Mouse (Mus musculus) layer of hippocampus, adult 11-12 months (tissue): ENCODE data around the gene Cmas.

Experiments used
- DNase-seq: peaks from one replicate; pipeline ENCODE4 v3.0.0; 2022; ENCODE audit warnings: low spot score

The Cmas gene

DNA sequence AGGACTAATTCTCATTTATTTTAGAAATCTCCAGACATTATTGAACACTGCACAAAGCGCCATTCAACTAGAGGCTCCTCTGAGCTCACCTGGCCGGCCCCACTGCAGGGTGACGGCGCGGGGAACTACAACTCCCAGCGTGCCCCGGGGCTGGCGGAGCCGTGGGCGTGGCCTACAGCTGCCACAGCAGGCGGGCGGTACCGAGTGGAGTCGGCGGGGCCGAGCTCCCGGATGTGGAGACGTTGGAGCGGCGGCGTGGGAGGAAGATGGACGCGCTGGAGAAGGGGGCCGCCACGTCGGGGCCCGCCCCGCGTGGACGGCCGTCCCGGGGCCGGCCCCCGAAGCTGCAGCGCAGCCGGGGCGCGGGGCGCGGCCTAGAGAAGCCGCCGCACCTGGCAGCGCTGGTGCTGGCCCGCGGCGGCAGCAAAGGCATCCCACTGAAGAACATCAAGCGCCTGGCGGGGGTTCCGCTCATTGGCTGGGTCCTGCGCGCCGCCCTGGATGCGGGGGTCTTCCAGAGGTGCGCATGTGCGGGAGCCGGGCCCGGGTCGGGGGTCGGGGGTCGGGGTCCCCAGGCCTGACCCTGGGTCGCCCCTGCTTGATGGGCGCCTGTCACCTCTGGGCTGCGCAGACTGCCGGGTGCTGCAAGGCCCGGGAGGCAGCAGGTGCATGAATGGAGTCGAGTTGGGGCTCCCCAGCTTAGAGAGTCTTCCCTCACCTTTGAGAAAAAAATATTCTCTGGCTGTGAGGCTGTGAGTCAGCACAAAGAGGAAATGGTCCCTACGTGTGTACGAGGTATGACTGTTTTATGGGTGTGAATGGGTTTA is at the start of gene Cmas:
Gene Cmas, plus strand, starts transcription at position 180 of the 827 bp plus-strand sequence.
- peak; percentile 93 for DNase-seq

DNA sequence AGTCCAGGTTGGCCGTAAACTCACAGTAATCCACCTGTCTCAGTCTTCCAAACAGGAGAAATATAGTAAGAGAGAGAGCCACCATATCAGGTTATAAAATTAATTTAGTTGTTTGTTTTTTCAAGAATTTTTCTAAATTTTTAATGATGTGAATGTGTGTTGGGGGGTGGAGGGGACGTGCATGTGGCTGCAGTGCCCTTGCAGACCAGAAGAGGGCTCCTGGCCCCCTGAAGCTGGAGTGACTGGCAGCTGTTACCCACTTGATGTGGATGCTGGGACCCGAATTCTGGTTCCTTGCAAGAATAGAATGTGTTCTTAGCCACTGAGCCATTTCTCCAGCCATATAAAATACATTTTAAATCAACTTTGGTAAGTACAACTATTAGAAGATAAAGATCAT is 49.8 kb upstream of the Cmas start:
- DNase-seq: no peak

DNA sequence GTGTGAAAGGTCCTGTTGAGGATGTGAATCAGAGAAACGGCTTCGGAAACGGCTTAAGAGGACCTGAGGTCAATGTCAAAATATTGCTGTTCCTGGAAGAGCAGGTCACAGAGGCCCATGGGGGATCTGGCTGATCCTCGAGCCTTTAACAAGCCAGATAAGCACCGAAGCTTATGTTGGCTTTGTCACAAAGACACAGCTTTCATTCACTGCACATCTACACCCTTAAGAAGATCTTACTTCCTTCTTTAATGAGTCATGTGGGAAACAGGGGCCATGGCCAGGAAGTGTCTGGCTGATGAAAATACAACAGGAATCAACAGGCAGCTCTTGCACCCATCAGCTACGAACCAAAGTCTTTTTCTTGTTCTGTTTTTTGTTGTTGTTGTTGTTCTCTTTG is 48.1 kb upstream of the Cmas start:
- DNase-seq: no peak

DNA sequence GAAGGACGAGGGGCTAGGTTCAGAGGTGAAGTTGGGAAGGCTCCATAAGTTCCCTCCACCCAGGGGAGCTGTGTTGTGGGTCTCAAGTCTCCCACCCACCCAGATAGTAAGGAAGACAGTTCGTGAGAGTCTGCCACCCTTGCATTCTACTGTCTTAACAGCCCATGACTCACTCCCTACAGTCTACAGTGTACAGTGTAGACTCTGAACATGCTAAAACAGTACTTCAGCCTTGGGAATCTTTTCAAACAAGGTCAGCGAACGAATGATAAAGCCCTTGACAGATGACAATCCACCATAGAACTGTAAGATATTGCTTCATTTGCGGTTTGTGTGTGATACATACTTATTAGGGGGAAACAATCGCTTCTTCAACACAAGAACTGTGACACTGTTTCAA is 45.8 kb upstream of the Cmas start:
- no peak for DNase-seq

DNA sequence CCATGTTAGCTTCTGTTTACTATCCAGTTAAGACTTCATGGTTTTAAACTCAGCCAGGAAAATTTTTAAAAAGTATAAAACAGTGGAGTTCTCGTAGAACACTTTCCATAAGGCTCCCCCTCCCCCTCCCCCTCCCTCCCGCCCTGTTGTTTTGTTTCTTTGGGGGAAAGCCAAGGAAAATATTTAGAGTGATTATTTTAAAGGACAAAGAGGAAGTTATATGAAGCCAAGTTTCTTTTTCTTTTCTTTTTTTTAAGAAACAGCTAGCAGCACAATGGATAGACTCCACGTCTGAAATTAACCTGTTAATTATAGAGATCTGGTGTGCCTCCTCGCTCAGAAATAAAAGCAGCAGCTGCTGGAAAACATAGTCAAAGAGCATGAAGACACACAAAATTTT is 45.4 kb upstream of the Cmas start:
- DNase-seq: no peak

DNA sequence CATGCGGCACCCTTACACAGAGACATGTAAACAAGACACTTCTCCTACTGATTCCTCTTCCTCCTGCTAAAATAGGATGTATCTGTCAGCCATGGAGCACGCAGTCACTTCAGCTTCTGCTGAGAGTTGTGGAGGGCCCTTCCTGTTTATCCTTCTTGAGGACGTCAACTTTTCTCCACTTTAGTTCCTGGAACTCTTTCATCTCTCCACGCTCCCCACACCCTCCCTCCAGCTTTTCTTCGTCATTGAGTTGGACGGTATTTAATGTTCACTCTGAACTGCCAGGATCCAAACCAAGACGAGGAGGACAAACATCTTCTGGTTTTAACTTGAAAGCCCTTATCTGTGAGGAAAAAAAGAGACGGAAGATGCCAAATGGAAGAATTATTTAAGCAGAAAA is 41.5 kb upstream of the Cmas start:
- no peak for DNase-seq

DNA sequence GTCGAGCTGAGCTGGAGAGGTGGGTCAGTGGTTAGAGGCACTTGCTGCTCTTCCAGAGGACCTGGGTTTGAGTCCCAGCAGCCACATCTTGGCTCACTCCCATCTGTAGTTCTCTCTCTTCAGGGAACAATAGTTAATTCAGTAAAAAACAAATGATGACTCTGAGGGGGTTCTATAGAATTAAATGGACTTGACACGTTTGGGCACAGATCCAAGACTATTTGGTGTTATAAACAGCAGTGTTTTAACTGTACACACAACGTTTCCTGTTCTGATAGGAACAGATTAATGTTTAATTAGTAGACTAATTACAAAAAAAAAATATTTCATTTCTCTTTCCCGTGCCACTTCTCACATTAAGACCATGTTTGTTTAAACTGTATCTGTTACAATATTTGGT is 39.3 kb upstream of the Cmas start:
- no peak for DNase-seq

DNA sequence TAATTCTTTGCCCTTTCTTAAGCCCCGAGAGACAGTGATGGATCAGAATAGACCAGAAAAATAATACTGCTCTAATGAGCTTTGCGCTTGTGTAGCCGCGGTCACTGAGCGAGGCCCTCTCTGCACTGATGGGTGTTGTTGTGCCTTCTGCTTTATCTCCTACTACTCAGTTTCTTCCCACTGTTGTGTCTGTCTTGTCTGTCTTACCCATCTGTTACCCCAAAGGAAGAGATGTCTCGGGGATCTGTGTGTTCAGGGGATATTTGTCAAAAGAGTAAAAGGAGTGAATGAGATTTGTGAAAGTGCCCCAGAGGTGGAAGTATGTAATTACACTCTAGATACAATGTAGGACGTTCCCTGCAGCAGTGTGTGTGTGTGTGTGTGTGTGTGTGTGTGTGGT is 38.3 kb upstream of the Cmas start:
- DNase-seq: no peak

DNA sequence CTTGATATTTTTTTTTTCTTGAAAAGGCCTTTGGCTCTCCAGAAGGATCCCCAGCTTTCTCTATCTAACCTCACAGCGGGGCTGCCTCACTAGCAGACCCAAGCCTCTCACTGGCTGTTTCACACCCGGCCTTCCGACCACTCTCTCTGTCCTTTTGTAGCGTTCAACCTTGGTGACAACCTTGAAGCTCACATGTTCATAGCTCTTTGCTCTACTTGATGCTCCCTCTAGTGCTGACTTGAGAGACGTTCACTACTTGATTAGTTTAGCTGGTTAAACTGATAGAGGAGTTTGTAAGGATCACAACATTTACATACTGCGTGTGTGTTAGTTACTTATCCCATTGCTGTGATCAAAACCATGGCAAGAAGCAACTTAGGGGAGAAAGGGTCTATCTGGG is 35.8 kb upstream of the Cmas start:
- DNase-seq: no peak

DNA sequence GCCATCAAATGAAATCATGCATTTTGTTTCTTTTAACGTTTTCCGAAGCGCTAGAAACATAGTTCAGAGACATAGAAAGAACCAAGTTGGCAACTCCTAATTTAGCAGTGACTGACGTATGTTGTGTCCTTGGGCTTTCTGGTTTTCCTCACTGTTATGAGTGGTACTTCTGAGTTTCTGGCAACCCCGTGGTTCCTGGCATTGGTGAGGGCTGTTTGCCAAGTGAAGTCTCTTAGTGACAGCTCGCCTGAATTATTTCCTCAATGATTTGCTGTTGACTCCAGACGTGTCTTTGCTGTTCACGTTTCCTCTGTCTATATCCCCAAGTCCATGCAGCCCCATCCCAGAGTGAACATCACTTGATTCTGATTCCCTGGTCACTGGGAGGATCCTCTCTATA is 34.8 kb upstream of the Cmas start:
- no peak for DNase-seq

DNA sequence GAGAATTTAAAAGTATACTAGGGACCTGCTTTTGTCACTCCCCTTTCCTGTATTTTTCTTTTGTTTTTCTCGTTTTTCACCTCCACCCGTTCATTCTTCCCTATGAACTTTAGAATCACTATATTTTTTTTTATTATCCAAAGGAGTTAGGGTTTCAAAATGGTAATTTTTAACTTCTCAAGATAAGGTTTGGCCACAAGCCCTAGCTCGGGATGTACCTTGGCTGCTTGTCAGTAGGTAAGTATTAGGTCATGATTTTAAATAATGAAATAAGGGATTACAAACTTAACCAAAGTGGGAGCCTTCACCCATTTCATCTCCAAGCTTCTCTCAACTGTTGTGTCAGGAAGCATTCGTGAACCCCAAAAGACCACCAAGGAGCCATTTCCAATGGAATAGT is 30.5 kb upstream of the Cmas start:
- no peak for DNase-seq

DNA sequence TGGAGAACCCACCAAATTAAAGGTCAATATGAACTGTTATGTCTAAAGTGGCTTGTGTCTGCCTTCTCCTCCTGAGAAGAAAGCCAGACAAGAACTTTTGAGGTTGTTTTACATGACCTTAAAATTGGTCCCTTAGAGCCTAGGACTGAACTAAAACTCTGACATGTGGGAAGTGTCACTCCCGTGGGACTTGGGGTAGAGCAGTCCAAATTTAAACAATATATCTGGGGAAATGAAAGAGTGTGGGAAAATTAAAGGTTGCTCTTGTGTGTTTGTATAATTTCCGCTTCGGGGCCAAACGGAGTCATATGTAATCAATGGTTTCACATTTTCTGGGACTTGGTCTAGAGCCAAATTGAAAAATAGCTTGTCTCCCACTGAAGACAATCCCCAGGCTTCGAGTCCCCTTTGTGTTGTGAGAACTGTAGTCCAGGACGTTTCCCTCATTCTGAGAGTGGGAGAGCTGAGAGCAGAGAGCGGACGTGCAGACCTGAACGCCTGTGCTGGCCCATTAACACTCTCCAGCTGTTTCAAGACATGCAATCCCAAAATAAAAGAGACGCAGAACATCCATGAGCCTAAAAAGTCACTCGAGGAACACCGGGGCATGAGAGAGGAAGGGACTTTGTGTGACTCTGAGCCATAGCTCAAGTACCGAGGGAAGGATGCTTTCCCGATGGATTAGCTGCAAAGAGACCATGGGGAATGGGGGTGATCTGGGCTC is 23.8 kb upstream of the Cmas start:
- DNase-seq: no peak

DNA sequence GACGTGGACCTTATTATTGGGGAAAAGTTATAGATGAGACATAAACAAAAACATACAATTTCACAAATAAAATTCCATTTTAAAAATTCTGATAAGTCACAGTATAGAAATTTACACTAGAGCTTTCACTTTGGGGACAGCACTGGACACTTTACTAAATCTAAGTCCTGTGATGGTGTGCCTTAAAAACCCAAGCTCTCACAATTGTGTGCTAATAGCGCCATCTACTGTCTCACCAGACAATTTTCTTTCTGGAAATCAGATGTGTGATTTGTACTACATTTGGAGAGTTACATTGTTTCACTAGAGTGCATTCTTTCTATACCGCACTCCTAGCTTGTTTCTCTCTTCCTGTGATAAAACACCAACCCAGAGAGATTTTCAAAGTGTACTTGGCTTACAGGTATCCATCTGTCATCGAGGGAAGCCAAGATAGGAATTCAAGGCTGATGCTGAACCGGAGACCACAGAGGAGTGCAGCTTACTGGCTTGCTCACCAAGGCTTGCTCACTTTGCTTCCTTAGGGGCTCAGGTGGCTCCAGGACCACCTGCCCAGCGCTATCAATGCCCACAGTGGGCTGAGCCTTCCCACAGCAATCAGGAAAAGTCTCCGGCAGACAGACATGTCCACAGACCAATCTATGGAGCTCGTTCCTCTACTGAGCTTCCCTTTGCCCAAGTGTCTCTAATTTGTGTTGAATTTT is 21.0 kb upstream of the Cmas start:
- no peak for DNase-seq

DNA sequence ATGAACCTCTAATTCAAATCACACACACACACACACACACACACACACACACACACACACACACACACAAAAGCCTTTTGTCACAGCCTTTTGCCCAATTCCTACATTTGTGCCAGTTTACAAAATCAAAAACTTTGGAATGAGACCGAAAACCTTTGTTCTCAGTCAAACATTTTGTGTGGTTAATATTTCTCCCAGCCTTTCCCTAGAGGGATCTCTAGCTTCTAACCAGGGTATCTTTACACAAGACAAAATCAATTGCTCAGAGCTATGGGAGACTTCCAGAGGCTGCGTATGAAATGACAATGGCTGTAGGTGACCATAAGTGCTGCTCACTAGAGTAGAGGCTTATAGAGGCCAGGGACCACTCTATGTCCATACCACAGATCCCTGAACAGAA is 18.3 kb upstream of the Cmas start:
- no peak for DNase-seq

DNA sequence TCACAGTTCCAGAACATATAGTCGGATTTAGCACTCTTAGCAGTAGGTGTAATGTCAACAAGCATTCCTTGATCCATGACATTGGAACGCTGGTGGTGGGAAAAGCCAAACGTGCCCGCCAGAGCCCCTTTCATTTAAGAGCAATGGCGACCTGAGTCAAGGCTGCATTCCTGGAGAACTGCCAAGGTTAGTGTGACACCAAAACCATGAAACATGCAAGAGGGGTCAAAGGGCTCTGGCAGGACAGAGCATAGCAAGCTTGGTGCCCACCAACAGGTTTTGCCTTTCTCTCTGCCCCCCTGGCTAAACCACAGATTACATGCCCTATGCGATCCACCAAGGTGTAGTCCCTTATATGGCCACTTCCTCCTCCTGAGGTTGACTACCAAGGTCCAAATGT is 17.8 kb upstream of the Cmas start:
- DNase-seq: no peak

DNA sequence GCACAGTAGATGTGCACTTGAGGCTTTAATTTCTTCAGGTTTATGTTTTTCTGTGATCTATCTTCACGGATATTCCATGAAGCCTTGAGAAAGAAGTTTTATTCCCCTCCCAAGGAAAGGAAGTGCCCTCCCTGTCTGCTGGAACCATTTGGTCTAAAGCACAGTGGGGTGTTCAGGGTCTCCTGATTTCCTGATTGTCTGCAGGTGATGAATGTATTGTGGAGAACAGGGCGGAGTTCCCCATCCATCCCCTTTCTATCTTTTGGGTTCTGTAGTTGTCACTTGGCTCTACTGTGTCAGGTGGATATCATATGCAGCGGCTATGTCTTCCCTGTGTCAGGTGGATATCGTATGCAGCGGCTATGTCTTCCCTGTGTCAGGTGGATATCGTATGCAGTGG is 14.7 kb upstream of the Cmas start:
- DNase-seq: no peak

DNA sequence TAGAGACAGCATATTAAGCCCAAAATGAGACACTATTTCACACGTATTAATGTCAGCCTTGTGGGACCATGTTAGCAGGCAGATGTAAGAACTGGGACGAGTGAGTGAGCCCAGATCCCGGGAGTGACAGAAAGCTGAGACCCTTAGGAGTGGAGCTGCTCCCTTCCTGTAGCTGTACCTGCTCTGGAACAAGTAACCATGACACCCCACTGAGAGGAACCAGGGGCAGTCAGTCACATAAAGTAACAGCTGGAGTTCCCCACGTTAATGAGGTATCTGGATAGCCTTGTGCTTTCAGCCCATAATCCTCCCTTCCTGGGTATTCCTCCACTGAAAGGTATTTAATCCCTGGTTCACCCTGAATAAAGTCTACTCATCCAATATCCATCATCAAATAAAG is 13.3 kb upstream of the Cmas start:
- DNase-seq: no peak

DNA sequence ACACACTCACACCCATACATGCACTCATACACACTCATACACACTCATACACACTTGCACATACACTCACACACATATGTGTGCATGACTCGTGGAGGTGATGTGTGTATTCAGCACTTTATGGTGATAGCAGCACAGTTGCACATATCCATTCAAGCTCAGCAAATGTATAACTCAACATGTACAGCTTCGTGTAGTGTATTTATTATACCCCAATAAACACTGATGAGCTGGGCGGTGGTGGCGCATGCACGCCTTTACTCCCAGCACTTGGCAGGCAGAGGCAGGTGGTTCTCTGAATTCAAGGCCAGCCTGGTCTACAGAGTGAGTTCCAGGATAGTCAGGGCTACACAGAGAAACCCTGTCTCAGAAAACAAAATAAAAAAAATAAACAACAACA is 11.0 kb upstream of the Cmas start:
- DNase-seq: no peak

DNA sequence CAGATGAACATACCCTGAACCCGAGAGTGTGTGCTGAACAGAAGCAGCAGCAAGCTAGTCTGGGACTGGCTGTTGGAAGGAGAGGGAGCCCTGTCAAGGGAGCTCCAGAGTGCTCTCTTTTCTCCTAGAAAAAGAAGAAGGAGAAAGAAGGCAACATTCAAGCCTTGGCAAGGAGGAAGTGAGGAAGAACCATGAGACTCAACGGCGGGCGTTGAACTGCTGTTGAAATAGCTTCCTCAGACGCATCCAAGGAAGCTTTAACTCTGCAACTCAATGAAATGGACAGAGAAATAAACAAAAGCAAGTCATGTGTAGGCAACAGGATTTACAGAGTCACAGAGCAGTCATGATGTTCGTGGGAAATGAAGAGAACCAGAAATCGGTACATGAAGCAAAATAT is 9.7 kb upstream of the Cmas start:
- DNase-seq: no peak

DNA sequence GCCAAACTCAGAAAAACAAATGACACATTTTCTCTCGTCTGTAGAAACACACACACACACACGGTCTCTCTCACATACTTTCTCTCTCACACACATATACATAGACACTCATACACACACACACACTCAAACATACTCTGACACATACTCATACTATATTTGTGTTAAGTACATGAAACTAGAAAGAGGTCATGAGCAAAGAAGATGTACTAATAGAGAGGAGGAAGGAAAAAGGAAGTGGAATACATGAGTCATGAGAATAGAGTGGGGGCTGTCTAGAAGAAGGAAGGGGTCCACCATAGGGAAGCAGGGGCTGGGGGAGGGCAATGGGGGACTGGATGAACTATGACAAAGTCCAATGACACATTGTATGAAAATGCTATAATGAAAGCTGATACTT is 9.3 kb upstream of the Cmas start:
- DNase-seq: no peak

DNA sequence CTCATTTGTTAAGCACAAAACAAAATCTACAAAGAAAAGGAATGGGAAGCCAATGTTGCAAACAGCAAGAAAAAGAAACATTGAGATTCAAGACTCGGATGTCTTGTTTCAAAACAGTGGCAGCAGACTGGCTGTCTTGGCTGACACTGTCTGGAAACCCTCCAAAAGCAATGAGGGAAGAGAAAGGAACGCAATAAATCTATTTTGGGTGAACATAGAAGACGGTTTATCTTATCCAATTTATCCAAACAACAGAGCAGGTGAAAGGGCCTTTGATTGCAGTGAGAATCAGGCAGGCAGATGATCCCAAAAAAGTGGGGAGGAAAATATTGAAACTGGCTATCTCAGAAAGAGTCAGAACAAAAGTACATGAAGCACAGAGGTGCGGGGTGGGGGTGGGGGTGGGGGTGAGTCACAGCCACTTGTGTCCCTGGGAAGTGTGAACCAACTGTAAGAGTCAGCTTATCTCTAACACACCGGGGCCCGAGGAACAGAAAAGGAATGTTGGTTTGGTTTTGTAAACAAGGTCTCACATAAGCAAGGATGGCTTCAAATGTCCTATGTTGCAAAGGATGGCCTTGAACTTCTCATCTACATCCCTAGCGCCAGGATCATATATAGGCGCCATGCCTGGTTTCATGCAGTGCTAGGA is 8.3 kb upstream of the Cmas start:
- no peak for DNase-seq

DNA sequence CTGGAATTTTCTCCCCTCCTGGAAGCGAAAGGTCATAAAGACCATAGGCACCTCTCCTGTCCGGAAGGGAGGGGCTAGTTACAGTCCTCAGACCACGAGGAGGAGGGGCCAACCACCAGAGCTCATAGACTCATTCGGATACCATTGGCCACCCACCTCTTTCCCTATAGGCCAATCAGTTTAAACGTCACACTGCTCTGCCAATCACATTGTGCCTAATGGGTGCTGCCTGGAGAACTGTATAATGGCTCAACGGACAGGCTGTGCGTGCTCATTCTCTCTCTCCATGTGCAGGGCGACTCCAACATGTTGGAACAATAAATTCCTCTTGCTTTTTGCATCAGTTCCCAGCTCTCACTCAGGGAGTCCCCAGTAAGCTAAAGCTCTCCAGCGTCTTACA is 5.1 kb upstream of the Cmas start:
- no peak for DNase-seq
